Mouse (Mus musculus): ENCODE results near the gene Pax3.

Gene Pax3

GRCm38 (mm10) chr1:78057939-78058338, 139.0 kb downstream of the Pax3 start:
- DNase-seq = no peak

GRCm38 (mm10) chr1:78053677-78054076, 143.3 kb downstream of the Pax3 start:
- no peak for DNase-seq
